Mouse (Mus musculus) brain, embryonic 14.5 days (tissue): ENCODE results near the gene Cmtm7.

Experiments used
- CTCF ChIP-seq: fragments of 200-500 bp; IDR thresholded peaks from 2 replicates; pipeline ENCODE4 v1.5.1; 2012; ENCODE audit warnings: inconsistent platforms, mild to moderate bottlenecking, moderate library complexity, borderline replicate concordance; ENCODE audit not compliant: insufficient read depth, insufficient read length; ENCODE audit errors: extremely low read depth
- POLR2A ChIP-seq: fragments of 200-500 bp; IDR thresholded peaks from 2 replicates; pipeline ENCODE4 v1.6.1; 2012; ENCODE audit warnings: mild to moderate bottlenecking, inconsistent platforms, borderline replicate concordance; ENCODE audit not compliant: poor library complexity, insufficient read depth, insufficient read length, severe bottlenecking; ENCODE audit errors: extremely low read depth

DNA sequence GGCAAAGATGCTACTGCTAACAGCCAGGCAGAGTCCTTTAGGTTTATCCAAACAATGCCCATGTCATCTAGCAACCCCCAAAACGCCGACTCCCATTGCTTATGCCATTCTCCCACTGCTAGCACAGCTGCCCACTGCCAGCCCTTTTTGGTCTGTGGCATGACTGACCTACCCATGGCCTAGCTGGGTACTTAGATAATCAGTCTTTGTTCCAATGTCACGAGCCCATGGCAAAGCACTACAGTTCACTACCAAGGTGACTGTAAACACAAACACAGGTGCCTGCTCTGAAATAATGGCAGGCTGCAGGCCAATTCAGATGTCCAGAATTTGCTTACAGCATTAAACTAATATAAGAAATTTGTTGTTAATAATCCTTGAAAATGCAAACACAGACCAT, 37.3 kb upstream of the Cmtm7 start:
- TF ChIP-seq POLR2A: no peak
- no peak for TF ChIP-seq CTCF
